Mouse (Mus musculus) ES-E14 (cell line): ENCODE data around the gene Wars.

Source experiments
- HCFC1 ChIP-seq: IDR thresholded peaks from 2 replicates; pipeline ENCODE4 v1.6.1; 2012; ENCODE audit warnings: low read length, inconsistent platforms, borderline replicate concordance; ENCODE audit not compliant: insufficient read depth
- ZC3H11A ChIP-seq: IDR thresholded peaks from 2 replicates; pipeline ENCODE4 v1.6.1; 2012; ENCODE audit warnings: low read depth, mild to moderate bottlenecking, inconsistent platforms, low read length, borderline replicate concordance

DNA sequence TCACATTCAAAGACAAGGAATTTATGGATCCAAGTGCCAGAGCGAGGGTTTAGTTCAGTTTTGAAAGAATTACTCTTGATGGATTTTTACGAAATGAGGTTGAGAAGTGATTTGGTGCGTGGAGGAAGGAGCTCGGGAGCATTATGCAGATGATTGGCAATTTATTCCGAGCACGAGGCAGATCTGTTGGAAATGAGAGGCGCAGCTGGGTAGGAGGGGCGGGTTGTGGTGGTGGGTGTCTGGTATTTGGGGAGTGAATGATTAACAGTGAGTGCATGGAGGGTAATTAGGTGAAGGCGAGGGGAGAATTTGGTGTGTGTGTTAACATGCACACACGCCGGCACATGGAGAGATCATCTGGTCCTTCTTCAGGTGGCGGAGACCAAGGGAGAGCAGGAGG is 12.4 kb upstream of the Wars start:
- TF ChIP-seq HCFC1 (no peak), ZC3H11A (no peak)
